Mouse (Mus musculus): ENCODE data around the gene Ddx42.

DNA sequence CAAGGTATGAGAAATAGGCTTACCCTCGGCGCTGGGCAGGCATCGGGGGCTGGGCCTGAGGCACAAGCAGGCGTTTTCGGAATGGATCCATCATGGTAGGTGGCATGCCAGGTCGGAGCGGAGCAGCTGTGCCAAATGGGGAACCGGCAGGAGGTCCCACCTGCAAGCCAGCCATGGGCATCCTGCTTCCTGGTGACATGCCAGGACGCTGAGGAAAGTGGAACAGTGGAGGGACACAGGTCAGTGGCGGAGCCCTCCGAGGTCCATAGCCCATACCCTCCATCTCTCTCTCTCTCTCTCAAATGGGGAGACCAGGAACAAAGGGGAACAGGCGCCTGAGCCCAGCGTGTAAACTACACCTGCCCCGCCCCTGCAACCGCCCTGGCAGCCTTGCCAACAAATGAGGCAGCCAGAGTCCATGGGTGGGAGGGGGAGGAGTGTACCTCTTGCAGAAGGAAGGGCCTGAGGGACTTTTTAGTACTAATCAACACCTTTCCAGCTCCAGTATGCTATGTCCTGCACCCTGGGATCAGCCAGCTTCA, 50.7 kb downstream of the Ddx42 start:
- TF ChIP-seq CTCF (IDR thresholded peaks at IDR 0.05; ENCODE audit: low read depth) (no peak), EP300 (IDR thresholded peaks at IDR 0.05; ENCODE audit: low read depth) (no peak)

Measured in heart, postnatal 0 days (tissue).